Mouse (Mus musculus) erythroblast, embryonic 14.5 days (primary cell): ENCODE results near the gene Tymp.

Source experiments
- GATA1 ChIP-seq: IDR thresholded peaks from 2 replicates; pipeline ENCODE4 v1.6.1; 2012; ENCODE audit warnings: low read length, inconsistent platforms, mixed read lengths
- TAL1 ChIP-seq: IDR thresholded peaks from 3 replicates; pipeline ENCODE4 v1.6.1; 2012; ENCODE audit warnings: low read length, inconsistent platforms, mixed read lengths

GRCm38 (mm10) chr15:89402471-89402870 is 25.6 kb upstream of the Tymp start:
- no peak for TF ChIP-seq TAL1
- no peak for TF ChIP-seq GATA1
